Mouse (Mus musculus): Measurements from ENCODE around the gene Emid1. TPM values are rescaled to one million over a fixed set of nuclear protein-coding genes. Genes with fewer than 3 reads are reported as not detected.

The Emid1 gene
- polyA plus RNA-seq, 1 experiment from 2014 or later, result 112 TPM

GRCm38 (mm10) chr11:5057856-5058641 is 94.0 kb downstream of the Emid1 start, which contains the start of gene Rasl10a:
Gene Rasl10a, plus strand, starts transcription at chr11:5058128.
- no peak within 1 kb of the TSS for H3K27ac ChIP-seq (ENCODE audit: low read length)
- ATAC-seq, result no peak
- H3K9me3 ChIP-seq (ENCODE audit: control insufficient read depth, low read length), result no peaks in the 10 kb centered on the region
- H3K9ac ChIP-seq (ENCODE audit: low read depth, low read length), result peak within 1 kb of the TSS; percentile 61
- WGBS, result 2% methylated on average over 71 of the region's 77 CpGs
- H3K27me3 ChIP-seq (replicated peaks; ENCODE audit: control insufficient read depth, insufficient read depth, low read length), result peaks cover 39% of the 10 kb centered on the region
- H3K4me2 ChIP-seq (ENCODE audit: low read depth, low read length), result peak within 1 kb of the TSS; percentile 85
- H3K36me3 ChIP-seq (ENCODE audit: control insufficient read depth, insufficient read depth, low read length), result no peaks in the 10 kb centered on the region
- peak within 1 kb of the TSS; percentile 50 for H3K4me3 ChIP-seq (ENCODE audit: low read length)
- peaks cover 34% of the 10 kb centered on the region for H3K4me1 ChIP-seq (ENCODE audit: control insufficient read depth, insufficient read depth, low read length)

DNA sequence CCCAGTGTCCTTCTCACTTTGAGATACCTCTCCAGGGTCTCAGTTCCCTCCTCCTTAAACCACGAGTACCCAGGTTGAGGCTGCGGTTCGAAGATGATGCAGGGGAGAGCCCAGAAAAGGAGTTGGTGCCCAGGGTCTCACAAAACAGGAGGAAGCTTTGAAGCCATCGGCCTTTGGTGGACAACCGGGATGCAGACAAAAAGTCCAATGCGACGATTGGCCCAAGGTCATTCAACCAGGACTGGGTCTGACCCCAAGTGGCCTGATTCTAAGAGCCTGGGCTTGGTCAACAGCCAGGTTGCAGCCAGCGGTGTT is 94.6 kb downstream of the Emid1 start:
- H3K4me3 ChIP-seq (ENCODE audit: low read length), result peak overlapping the region; percentile 50
- no peak for ATAC-seq
- H3K27ac ChIP-seq (ENCODE audit: low read length), result no peak overlapping the region
- peak overlapping the region; percentile 85 for H3K4me2 ChIP-seq (ENCODE audit: low read depth, low read length)
- 32% methylated on average over 8 of the region's 8 CpGs for WGBS
- no peaks in the 10 kb centered on the region for H3K36me3 ChIP-seq (ENCODE audit: control insufficient read depth, insufficient read depth, low read length)
- peak overlapping the region; percentile 61; the same call in 1 of the 2 replicates for H3K9ac ChIP-seq (ENCODE audit: low read depth, low read length)
- peaks cover 29% of the 10 kb centered on the region for H3K4me1 ChIP-seq (ENCODE audit: control insufficient read depth, insufficient read depth, low read length)
- peaks cover 39% of the 10 kb centered on the region for H3K27me3 ChIP-seq (replicated peaks; ENCODE audit: control insufficient read depth, insufficient read depth, low read length)
- H3K9me3 ChIP-seq (ENCODE audit: control insufficient read depth, low read length), result no peaks in the 10 kb centered on the region

- H3K9ac ChIP-seq (ENCODE audit: low read depth, low read length), result no peak overlapping the region
- WGBS, result 70% methylated on average over 8 of the region's 8 CpGs
- no peak overlapping the region for H3K4me3 ChIP-seq (ENCODE audit: low read length)
- H3K27ac ChIP-seq (ENCODE audit: low read length), result no peak overlapping the region
- H3K9me3 ChIP-seq (ENCODE audit: control insufficient read depth, low read length), result no peaks in the 10 kb centered on the region
- no peaks in the 10 kb centered on the region for H3K36me3 ChIP-seq (ENCODE audit: control insufficient read depth, insufficient read depth, low read length)
- peaks cover 25% of the 10 kb centered on the region for H3K4me1 ChIP-seq (ENCODE audit: control insufficient read depth, insufficient read depth, low read length)
- peaks cover 39% of the 10 kb centered on the region for H3K27me3 ChIP-seq (replicated peaks; ENCODE audit: control insufficient read depth, insufficient read depth, low read length)
- H3K4me2 ChIP-seq (ENCODE audit: low read depth, low read length), result no peak overlapping the region
- ATAC-seq, result no peak
These were observed 95.0 kb downstream of the Emid1 start for GRCm38 (mm10) chr11:5057064-5057463.

Other genes starting within 250 kb of the Emid1 start
- gene Nefh, start 204.2 kb downstream of the Emid1 start, polyA plus RNA-seq (2015; fragmentation: Nextera tagmentation; extraction: Ambion mirVana), result 0.55 and 0.61 TPM in 2 replicates
- gene Ap1b1, start 165.4 kb downstream of the Emid1 start, polyA plus RNA-seq (2015; fragmentation: Nextera tagmentation; extraction: Ambion mirVana), result 81.2 and 85.4 TPM in 2 replicates
- gene Rasl10a, start 94.1 kb downstream of the Emid1 start, polyA plus RNA-seq (2015; fragmentation: Nextera tagmentation; extraction: Ambion mirVana), result 0.69 and 0.71 TPM in 2 replicates
- 17.5 and 21.0 TPM in 2 replicates for gene Gas2l1, start 86.9 kb downstream of the Emid1 start, polyA plus RNA-seq (2015; fragmentation: Nextera tagmentation; extraction: Ambion mirVana)
- gene Rhbdd3, start 53.3 kb downstream of the Emid1 start, polyA plus RNA-seq (2015; fragmentation: Nextera tagmentation; extraction: Ambion mirVana), result 27.8 and 32.5 TPM in 2 replicates
- 499 and 529 TPM in 2 replicates for gene Ewsr1, start 53.0 kb downstream of the Emid1 start, polyA plus RNA-seq (2015; fragmentation: Nextera tagmentation; extraction: Ambion mirVana)
- gene Kremen1, start 109.3 kb upstream of the Emid1 start, polyA plus RNA-seq (2015; fragmentation: Nextera tagmentation; extraction: Ambion mirVana), result 9.1 and 10.5 TPM in 2 replicates